Mouse (Mus musculus) neural tube, embryonic 10.5 days (tissue): ENCODE measurements around the gene Esp4.
"Not testable (repeated sequence)": the region's sequence is repeated elsewhere in the genome, so short reads cannot be mapped to it uniquely, and the experiment has no call there.

ENCODE experiments used
- DNase-seq: peaks from one replicate; pipeline ENCODE4 v3.0.0-alpha.2; 2017; ENCODE audit warnings: low spot score; ENCODE audit errors: extremely low spot score

Esp4 gene

DNA sequence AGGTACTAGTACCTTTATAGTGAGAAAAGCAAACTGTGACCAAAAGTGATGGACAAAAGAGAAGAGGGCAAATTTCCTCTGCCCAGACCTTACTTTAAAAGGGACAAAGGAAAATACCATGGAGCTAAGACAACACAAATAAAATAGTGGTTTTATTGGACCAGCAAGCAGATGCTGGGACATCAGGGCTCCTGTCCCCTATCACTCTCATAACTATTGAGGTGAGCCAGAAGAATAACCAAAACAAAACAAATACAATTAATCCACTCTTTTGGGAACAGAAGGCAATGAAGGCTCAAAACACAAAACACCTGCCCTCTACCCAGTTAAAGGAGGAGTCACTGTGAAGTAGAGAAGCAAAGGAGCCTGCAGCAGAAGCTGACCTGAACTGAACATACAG, at the start of gene Esp4:
TSS of gene Esp4 (plus strand) at position 301 of the 400 bp plus-strand sequence.
- no peak for DNase-seq

DNA sequence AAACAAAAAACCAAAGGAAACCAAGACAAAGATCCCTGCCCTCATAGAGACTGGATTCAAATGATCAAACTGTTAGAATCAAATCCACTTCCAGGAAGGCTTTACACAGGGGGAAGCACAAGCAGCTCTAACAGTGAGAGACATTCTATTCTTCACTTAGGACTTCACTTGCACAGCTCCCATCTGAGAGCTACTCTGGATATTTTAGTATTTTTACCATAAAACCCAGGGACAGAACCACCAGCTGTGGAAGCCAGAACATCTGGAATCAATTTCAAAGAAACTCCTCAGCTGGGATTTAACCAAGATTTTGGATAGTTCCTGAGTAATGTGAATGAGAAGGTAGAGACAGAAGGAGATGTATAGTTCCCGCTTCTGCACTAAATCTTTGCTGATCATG, 44.9 kb upstream of the Esp4 start:
- DNase-seq = no peak

DNA sequence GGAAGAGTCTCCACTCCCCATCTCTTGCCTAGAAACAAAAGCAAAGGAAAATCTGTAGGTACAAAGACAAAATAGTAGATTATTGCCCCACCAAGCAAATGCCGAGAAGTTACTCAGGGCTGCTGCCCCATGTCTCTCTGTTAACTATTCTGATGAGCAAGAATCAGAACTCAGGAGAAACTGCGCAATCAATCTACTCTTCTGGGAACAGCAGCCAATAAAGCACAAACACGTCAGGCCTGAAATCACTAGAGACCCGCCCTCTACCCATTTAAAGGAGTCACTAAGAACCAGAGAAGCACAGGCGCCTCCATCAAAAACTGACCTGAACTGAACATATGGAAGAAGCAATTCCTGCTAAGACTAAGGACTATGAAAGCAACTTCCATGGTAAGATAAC, 37.2 kb upstream of the Esp4 start, which contains the start of gene Esp6:
TSS of gene Esp6 (plus strand) at position 301 of the 400 bp plus-strand sequence.
- DNase-seq = no peak

DNA sequence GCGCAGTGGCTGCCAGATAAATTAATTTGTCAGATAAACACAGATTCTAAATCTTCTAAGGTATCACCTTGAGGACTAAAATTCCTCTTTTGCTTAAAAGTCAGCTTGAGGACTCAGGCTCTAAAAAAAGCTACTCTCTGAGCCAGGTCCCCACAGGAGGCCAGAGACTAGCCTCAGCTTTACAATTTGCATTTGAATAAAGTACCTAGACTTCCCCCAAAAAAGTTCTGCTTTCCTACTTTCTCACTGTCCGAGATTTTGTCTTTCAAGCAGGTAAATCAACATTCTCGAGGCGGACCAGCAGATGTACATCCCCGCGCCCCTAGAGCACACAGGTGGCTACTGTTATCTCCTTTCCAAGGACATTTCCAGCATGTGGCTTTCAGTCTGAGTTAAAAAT, 14.5 kb upstream of the Esp4 start:
- DNase-seq = not testable (repeated sequence)

DNA sequence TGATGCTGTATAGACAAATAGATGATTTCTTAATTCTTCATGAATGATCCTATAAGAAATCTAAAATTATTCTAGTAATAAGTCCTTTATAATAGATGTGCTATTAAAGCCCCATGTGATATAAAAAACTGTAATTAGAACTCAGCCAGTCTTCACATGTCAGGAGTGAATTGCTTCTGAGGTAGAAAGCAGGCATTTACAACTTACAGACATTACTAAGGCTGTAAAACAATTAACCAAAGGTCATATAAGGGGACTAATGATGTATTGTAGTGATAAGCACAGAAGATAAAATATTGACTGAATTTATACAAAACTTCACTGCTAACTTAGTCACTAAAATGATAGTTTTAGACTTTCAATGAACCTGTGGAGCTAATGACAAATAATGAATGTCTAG, 7.1 kb upstream of the Esp4 start:
- no peak for DNase-seq

DNA sequence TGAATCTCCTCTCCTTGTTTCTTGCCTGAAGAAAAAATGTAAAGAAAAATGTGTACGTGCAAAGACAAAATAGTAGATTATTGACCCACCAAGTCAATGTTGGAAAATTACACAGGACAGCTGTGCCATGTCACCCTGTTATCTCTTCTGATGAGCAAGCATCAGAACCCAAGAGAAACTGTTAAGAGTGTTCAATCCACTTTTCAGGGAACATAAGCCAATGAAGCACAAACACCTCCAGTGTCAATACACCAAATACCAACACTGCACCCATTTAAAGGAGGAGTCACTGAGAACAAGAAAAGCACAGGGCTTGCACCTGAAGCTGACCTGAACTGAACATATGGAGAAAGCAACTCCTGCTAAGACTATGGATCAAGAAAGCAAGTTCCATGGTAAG, 33.4 kb downstream of the Esp4 start, which contains the start of gene Esp3:
TSS of gene Esp3 (plus strand) at position 301 of the 400 bp plus-strand sequence.
- not testable (repeated sequence) for DNase-seq
